Mouse (Mus musculus) erythroblast, embryonic 14.5 days (primary cell): ENCODE measurements around the gene Mob1b.

Experiments
- GATA1 ChIP-seq: IDR thresholded peaks from 2 replicates; pipeline ENCODE4 v1.6.1; 2012; ENCODE audit warnings: low read length, inconsistent platforms, mixed read lengths
- TAL1 ChIP-seq: IDR thresholded peaks from 3 replicates; pipeline ENCODE4 v1.6.1; 2012; ENCODE audit warnings: low read length, inconsistent platforms, mixed read lengths

- TF ChIP-seq TAL1 (no peak), GATA1 (no peak)
Measured at GRCm38 (mm10) chr5:88791256-88792245, 70.9 kb downstream of the Mob1b start.
